ENCODE assay signal across 26 mouse cellular contexts in the genomic region with DNA sequence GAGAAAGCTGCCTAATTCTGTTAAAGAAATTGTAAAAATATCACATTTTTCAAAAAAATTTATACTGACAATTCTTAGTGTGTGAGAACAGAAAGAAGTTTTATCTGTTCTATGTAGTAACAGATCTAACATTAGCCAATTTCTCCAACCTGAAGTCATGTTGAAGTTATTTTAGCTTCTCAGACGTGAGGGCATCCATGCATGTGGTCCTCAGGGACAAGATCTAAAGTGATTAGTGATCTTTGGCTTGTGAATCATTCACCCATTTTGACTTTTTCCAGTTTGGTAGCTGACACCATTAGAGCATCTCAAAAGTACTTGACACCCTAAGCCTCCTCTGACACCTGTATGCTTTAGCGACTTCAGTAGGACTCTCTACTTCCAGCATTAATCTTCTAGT. TPM values are rescaled to one million over a fixed set of nuclear protein-coding genes. Genes with fewer than 3 reads are reported as not detected.
"Had no signal": no experiment of that assay in that cellular context is flagged by ENCODE, and none has a peak within 500 bp of the region (broad histone marks: within the 10 kb centered on the region; RNA-seq: fewer than 3 reads in every experiment).

No protein-coding gene starts in this region.

- H3K4me3 ChIP-seq: embryonic facial prominence, embryonic 10.5 days; embryonic facial prominence, embryonic 12.5 days; embryonic facial prominence, embryonic 13.5 days; embryonic facial prominence, embryonic 15.5 days; erythroblast, embryonic 14.5 days; forebrain, embryonic 10.5 days; forebrain, embryonic 12.5 days; forebrain, embryonic 13.5 days; forebrain, embryonic 15.5 days; gastrocnemius, adult 2 months; heart, adult 2 months had no signal

- H3K27ac ChIP-seq: embryonic facial prominence, embryonic 10.5 days; embryonic facial prominence, embryonic 12.5 days; embryonic facial prominence, embryonic 13.5 days; embryonic facial prominence, embryonic 15.5 days; forebrain, embryonic 10.5 days; forebrain, embryonic 12.5 days; forebrain, embryonic 13.5 days; forebrain, embryonic 15.5 days; gastrocnemius, adult 2 months; heart, adult 2 months had no signal

- H3K27me3 ChIP-seq: embryonic facial prominence, embryonic 12.5 days; embryonic facial prominence, embryonic 13.5 days; embryonic facial prominence, embryonic 15.5 days; forebrain, embryonic 12.5 days; forebrain, embryonic 13.5 days; forebrain, embryonic 15.5 days had no signal

- DNase-seq: cerebellum, adult 8-10 months; cerebellum, adult 9-10 months; cerebellum, adult 9-11 months; cerebellum, postnatal 10 days; cerebellum, postnatal 14 days; cerebellum, postnatal 25 days; cerebellum, postnatal 36 days; embryo, embryonic 11 days; forebrain, postnatal 0 days; gastrocnemius, adult 2 months; gastrocnemius, postnatal 10 days; gastrocnemius, postnatal 14 days; gastrocnemius, postnatal 25 days; gastrocnemius, postnatal 36 days; heart, adult 11 months; heart, adult 18-20 months; heart, adult 2 months had no signal

- H3K36me3 ChIP-seq: embryonic facial prominence, embryonic 10.5 days; embryonic facial prominence, embryonic 12.5 days; embryonic facial prominence, embryonic 13.5 days; embryonic facial prominence, embryonic 15.5 days; forebrain, embryonic 10.5 days; forebrain, embryonic 12.5 days; forebrain, embryonic 15.5 days had no signal

- H3K4me2 ChIP-seq: embryonic facial prominence, embryonic 12.5 days; embryonic facial prominence, embryonic 13.5 days; embryonic facial prominence, embryonic 15.5 days; forebrain, embryonic 12.5 days; forebrain, embryonic 13.5 days; forebrain, embryonic 15.5 days had no signal

- H3K9ac ChIP-seq: embryonic facial prominence, embryonic 12.5 days; embryonic facial prominence, embryonic 13.5 days; embryonic facial prominence, embryonic 15.5 days; forebrain, embryonic 12.5 days; forebrain, embryonic 13.5 days; forebrain, embryonic 15.5 days; forebrain, postnatal 0 days had no signal

- H3K4me1 ChIP-seq: embryonic facial prominence, embryonic 10.5 days; embryonic facial prominence, embryonic 12.5 days; embryonic facial prominence, embryonic 13.5 days; embryonic facial prominence, embryonic 15.5 days; forebrain, embryonic 12.5 days; forebrain, embryonic 13.5 days; forebrain, embryonic 15.5 days had no signal

- H3K9me3 ChIP-seq: embryonic facial prominence, embryonic 10.5 days; embryonic facial prominence, embryonic 12.5 days; embryonic facial prominence, embryonic 13.5 days; embryonic facial prominence, embryonic 15.5 days; forebrain, embryonic 10.5 days; forebrain, embryonic 12.5 days; forebrain, embryonic 13.5 days; forebrain, embryonic 15.5 days had no signal

RNA-seq across cellular contexts. Expression of a gene that starts 29.9 kb away (rescaled TPM):
- polyA plus RNA-seq: erythroblast, embryonic 14.5 days had no signal
